In the genomic region with DNA sequence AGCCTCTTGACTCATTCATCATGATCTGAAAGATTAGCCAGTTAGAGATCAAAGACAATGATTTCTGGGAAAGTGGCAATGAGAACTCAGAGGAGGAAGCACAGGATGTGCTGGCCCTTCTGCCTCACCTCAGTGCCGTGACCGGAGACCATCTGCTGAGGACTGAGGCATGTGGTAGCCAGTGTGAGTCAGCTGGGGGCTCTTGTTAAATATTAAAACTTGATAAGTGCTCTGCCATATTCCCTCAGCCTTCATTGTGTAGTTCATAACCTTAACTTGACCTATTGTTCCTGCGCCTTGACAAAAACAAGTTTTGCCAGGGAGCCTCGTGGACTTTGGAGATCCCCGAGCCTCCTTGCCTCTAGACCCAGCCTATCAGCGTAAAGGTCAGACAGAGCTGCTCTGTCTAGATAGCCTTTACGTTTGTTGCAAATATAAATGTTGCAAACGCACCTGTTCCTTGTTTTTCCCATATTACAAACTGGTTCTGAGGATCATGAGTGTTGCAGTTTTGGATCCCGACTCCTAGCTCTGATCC, we compare ENCODE assay signal across 28 mouse cellular contexts. TPM values are rescaled to one million over a fixed set of nuclear protein-coding genes. Genes with fewer than 3 reads are reported as not detected.
DNase-seq lines count a peak whose midpoint lies in the region; ATAC-seq lines count a peak whose summit lies in the region.
"Had no signal": no experiment of that assay in that cellular context is flagged by ENCODE, and none has a peak within 500 bp of the region (broad histone marks: within the 10 kb centered on the region; RNA-seq: fewer than 3 reads in every experiment).

No protein-coding gene starts in this region.

- 82% methylated on average over 9 of the region's 9 CpGs for WGBS in heart, embryonic 12.5 days

- no peak overlapping the region for H3K9ac ChIP-seq in heart, embryonic 12.5 days
- H3K9ac ChIP-seq: embryonic facial prominence, embryonic 13.5 days; limb, embryonic 13.5 days; liver, embryonic 13.5 days; lung, embryonic 14.5 days; midbrain, embryonic 13.5 days; neural tube, embryonic 12.5 days had no signal

- DNase-seq in heart, adult 11 months, result peak; percentile 44
- DNase-seq in testis, postnatal 14 days (ENCODE audit: low spot score), result peak; percentile 9
- no peak for DNase-seq in testis, postnatal 10 days (ENCODE audit: low spot score)
- DNase-seq in kidney, postnatal 36 days, result peak; percentile 53 to 69
- DNase-seq in lung, postnatal 4 days, result no peak
- DNase-seq in frontal cortex, adult 2 months (ENCODE audit: extremely low spot score in 1 of 2, low spot score in 1 of 2), result no peak
- DNase-seq: adrenal gland, adult 8-10 months; cerebellum, adult 11-12 months; cerebellum, postnatal 10 days; embryo, embryonic 11 days; heart, postnatal 10 days; layer of hippocampus, adult 9-11 months; liver, embryonic 13.5 days; lung, embryonic 14.5 days; retina, postnatal 1 day had no signal

- H3K27me3 ChIP-seq in heart, embryonic 12.5 days (replicated peaks), result no peaks in the 10 kb centered on the region
- H3K27me3 ChIP-seq: embryonic facial prominence, embryonic 13.5 days; limb, embryonic 13.5 days; liver, embryonic 13.5 days; midbrain, embryonic 13.5 days; neural tube, embryonic 12.5 days had no signal

- no peak overlapping the region for H3K27ac ChIP-seq in heart, embryonic 12.5 days (ENCODE audit: poor library complexity, severe bottlenecking)
- H3K27ac ChIP-seq: embryonic facial prominence, embryonic 13.5 days; hindbrain, embryonic 10.5 days; limb, embryonic 13.5 days; liver, embryonic 13.5 days; midbrain, embryonic 13.5 days; neural tube, embryonic 12.5 days had no signal

- no peak for ATAC-seq in heart, embryonic 12.5 days (ENCODE audit: insufficient number of reproducible peaks, low FRiP score)
- ATAC-seq: activated CD4-positive, CD25-positive, alpha-beta regulatory T cell, adult 4 months; forebrain, embryonic 14.5 days; hindbrain, embryonic 16.5 days; midbrain, embryonic 13.5 days had no signal

- no peak overlapping the region for H3K4me2 ChIP-seq in heart, embryonic 12.5 days
- H3K4me2 ChIP-seq: embryonic facial prominence, embryonic 13.5 days; heart, embryonic 11.5 days; limb, embryonic 13.5 days; liver, embryonic 13.5 days; lung, embryonic 14.5 days; midbrain, embryonic 13.5 days; neural tube, embryonic 12.5 days had no signal

- H3K36me3 ChIP-seq in heart, embryonic 12.5 days, result no peaks in the 10 kb centered on the region
- H3K36me3 ChIP-seq: embryonic facial prominence, embryonic 13.5 days; hindbrain, embryonic 10.5 days; limb, embryonic 13.5 days; liver, embryonic 13.5 days; midbrain, embryonic 13.5 days; neural tube, embryonic 12.5 days had no signal

- no peak overlapping the region for H3K4me3 ChIP-seq in heart, embryonic 12.5 days
- H3K4me3 ChIP-seq: embryonic facial prominence, embryonic 13.5 days; erythroblast, embryonic 14.5 days; hindbrain, embryonic 10.5 days; limb, embryonic 13.5 days; liver, embryonic 13.5 days; megakaryocyte, embryonic 14.5 days; midbrain, embryonic 13.5 days; neural tube, embryonic 12.5 days had no signal

- H3K9me3 ChIP-seq in heart, embryonic 12.5 days (replicated peaks), result no peaks in the 10 kb centered on the region
- H3K9me3 ChIP-seq: embryonic facial prominence, embryonic 13.5 days; hindbrain, embryonic 10.5 days; limb, embryonic 13.5 days; liver, embryonic 13.5 days; midbrain, embryonic 13.5 days; neural tube, embryonic 12.5 days had no signal

- no peaks in the 10 kb centered on the region for H3K4me1 ChIP-seq in heart, embryonic 12.5 days (replicated peaks)
- H3K4me1 ChIP-seq: embryonic facial prominence, embryonic 13.5 days; hindbrain, embryonic 10.5 days; limb, embryonic 13.5 days; liver, embryonic 13.5 days; midbrain, embryonic 13.5 days; neural tube, embryonic 12.5 days had no signal

RNA-seq across cellular contexts. Expression of gene Mmp7, which starts 9.7 kb away (rescaled TPM):
- polyA plus RNA-seq in heart, embryonic 12.5 days (2016; fragmentation: Nextera tagmentation; extraction: Ambion mirVana), result not detected in 2 replicates
- polyA plus RNA-seq in frontal cortex, adult 2 months (2012; rRNA removed), result not detected in 2 replicates
- polyA plus RNA-seq: activated CD4-positive, CD25-positive, alpha-beta regulatory T cell, adult 4 months; embryonic facial prominence, embryonic 13.5 days; erythroblast, embryonic 14.5 days; forebrain, embryonic 14.5 days; heart, embryonic 11.5 days; hindbrain, embryonic 10.5 days; hindbrain, embryonic 16.5 days; limb, embryonic 13.5 days; liver, embryonic 13.5 days; midbrain, embryonic 13.5 days; neural tube, embryonic 12.5 days; urinary bladder, adult 2 months had no signal

RNA-seq across cellular contexts. Expression of gene Mmp20, which starts 54.1 kb away (rescaled TPM):
- not detected in 2 replicates for polyA plus RNA-seq in heart, embryonic 12.5 days (2016; fragmentation: Nextera tagmentation; extraction: Ambion mirVana)
- polyA plus RNA-seq in frontal cortex, adult 2 months (2012; rRNA removed), result not detected in 2 replicates
- polyA plus RNA-seq: activated CD4-positive, CD25-positive, alpha-beta regulatory T cell, adult 4 months; embryonic facial prominence, embryonic 13.5 days; erythroblast, embryonic 14.5 days; forebrain, embryonic 14.5 days; heart, embryonic 11.5 days; hindbrain, embryonic 10.5 days; hindbrain, embryonic 16.5 days; limb, embryonic 13.5 days; liver, embryonic 13.5 days; lung, embryonic 14.5 days; midbrain, embryonic 13.5 days; neural tube, embryonic 12.5 days; urinary bladder, adult 2 months had no signal

Comparison
In these comparisons a context has a peak if more than half of its experiments do, and no peak if none do; other contexts are left out.
1. DNase-seq: peak in heart, adult 11 months (single experiment), testis, postnatal 14 days (single experiment) and kidney, postnatal 36 days (2 of 2); none in testis, postnatal 10 days (single experiment), lung, postnatal 4 days (0 of 2) and frontal cortex, adult 2 months (0 of 2).